Mouse (Mus musculus): ENCODE data around the gene P4hb.

The P4hb gene

DNA sequence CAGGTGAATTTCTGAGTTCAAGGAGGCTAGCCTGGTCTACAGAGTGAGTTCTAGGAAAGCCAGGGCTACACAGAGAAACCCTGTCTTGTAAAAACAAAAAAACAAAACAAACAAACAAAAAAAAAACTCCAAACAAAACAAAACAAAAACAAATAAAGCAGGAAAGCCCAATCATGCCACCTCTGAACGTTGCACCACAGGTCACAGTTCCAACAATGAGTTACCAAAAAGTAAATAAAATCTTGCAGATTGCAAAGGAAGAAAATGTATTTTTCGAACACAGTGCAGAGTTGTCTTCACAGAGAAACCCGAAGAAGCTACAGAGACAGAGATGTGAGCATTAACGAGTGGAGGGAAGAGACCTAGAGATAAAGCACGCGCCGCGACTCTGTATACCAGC lies 50.5 kb downstream of the P4hb start:
- POLR2A ChIA-PET: interaction anchor here in 1 of 4 experiments (0.9 kb wide), 1 partner anchor 41 kb away, joined by 3 read pairs; no protein-coding TSS in a partner anchor

DNA sequence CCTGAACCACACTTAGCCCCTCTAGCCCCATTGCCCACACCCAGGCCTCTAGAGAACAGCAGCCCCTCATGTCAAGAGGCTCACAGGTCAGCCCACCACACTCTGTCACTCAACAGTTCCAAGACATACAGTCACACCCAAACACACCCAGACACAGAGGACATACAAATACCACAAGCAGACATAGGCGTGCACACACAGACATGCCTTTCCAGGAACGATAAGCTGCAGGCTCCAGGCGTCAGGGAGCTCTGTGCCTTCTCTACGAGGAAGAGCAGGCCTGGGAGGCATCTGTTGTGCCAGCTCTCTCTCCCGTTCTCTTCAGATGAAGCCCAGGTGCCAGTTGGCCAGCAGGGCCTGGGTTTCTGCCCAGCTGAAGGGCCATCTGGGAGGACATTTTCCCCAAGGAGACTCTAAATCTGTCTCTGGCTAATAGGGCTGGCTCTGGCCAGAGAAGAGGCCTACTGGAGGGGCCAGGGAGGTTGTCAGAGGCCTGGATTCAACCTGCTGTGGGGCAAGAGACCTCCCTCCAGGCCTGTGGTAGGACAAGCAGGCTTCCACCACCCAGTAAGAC lies 52.0 kb downstream of the P4hb start:
- CTCF ChIA-PET: interaction anchor here in 3 of 4 experiments (0.6 to 1.0 kb wide), 5 partner anchors 11 to 256 kb away, joined by 3 to 10 read pairs (median 4); no protein-coding TSS in a partner anchor

More for the DNA sequence above, 50.5 kb downstream of the P4hb start:
- CTCF ChIA-PET: interaction anchor here in 2 of 4 experiments (0.9 to 1.6 kb wide), 2 partner anchors 33 to 277 kb away, joined by 3 read pairs; no protein-coding TSS in a partner anchor

DNA sequence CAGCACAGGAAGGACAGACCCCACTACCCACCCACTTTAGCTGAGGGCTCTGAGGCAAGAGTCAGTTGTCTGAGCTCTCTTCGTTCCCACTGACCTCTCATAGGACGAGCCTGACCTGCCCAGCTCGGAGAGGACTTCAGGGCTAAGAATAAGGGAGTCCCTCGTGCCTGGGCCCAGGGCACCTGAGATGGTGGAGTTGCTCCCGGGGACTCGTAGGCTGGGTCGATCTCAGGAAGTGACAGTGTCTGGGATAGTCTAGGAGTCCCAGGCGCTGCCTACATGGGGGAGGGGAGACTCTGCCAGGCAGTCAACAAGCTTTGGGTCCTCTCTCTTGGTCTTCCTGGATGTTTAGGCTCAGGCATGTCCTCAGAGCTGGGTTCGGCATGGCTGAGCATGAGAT lies 52.6 kb downstream of the P4hb start:
- CTCF ChIA-PET: interaction anchor here in 2 of 4 experiments (0.6 to 1.0 kb wide), 4 partner anchors 10 to 256 kb away, joined by 3 to 10 read pairs (median 4); no protein-coding TSS in a partner anchor
- POLR2A ChIA-PET: interaction anchor here in 3 of 4 experiments (0.6 to 1.7 kb wide), 10 partner anchors 8 to 62 kb away, joined by 3 to 4 read pairs (median 4); partner anchors contain the start of gene Gcgr (in 1 of the 3)

More for the DNA sequence above, 52.0 kb downstream of the P4hb start:
- POLR2A ChIA-PET: interaction anchor here in 3 of 4 experiments (0.6 to 1.7 kb wide), 10 partner anchors 9 to 61 kb away, joined by 3 to 4 read pairs (median 4); partner anchors contain the start of gene Gcgr (in 1 of the 3)

DNA sequence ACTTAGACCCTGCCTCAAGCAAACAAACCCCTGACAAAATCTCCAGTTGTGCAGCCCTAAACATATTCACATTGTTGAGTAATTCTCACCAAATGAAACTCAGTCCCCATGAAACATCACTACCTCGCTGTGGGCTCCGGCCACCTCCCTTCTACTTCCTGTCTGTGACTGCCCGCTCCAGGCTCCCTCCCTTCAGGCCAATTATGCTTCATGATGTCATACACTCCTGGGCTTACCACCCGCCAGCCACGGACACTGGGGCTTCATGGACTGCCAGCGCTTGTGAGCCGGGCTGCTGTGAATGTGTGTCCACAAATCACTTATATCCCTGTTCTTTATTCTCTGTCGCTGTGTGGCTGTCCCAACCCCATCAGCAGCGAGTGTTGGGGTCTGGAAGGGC lies 53.3 kb downstream of the P4hb start:
- POLR2A ChIA-PET: interaction anchor here in 2 of 4 experiments (1.2 to 1.7 kb wide), 2 partner anchors 60 to 63 kb away, joined by 4 read pairs; no protein-coding TSS in a partner anchor
- CTCF ChIA-PET: interaction anchor here in 1 of 4 experiments (0.6 kb wide), 1 partner anchor 592 kb away, joined by 3 read pairs; no protein-coding TSS in a partner anchor

DNA sequence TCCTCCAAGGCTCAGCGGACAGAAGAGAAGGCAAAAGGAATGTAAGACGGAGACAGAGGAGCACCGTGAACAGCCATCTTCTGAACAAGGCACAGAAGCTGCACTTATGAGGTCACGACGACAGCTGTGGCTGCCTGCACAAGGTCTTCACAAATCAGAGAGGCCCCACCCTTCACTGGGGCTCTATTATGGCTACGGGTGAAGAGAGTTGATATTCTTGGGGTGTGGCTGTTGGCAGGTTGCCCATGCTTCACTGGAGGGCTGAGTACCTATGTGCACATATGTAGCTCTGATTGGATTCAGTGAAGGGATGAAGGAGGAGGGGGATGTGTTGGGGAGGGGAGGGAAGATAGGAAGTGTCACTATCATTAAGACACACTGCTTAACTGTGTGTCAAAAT lies 54.5 kb downstream of the P4hb start:
- POLR2A ChIA-PET: interaction anchor here in 2 of 4 experiments (1.0 to 1.4 kb wide), 6 partner anchors 13 to 56 kb away, joined by 3 to 4 read pairs (median 4); partner anchors contain the start of gene P4hb (in 2 of the 2)
- CTCF ChIA-PET: interaction anchor here in 3 of 4 experiments (0.6 to 1.5 kb wide), 6 partner anchors 29 to 657 kb away, joined by 3 to 4 read pairs (median 3); no protein-coding TSS in a partner anchor

DNA sequence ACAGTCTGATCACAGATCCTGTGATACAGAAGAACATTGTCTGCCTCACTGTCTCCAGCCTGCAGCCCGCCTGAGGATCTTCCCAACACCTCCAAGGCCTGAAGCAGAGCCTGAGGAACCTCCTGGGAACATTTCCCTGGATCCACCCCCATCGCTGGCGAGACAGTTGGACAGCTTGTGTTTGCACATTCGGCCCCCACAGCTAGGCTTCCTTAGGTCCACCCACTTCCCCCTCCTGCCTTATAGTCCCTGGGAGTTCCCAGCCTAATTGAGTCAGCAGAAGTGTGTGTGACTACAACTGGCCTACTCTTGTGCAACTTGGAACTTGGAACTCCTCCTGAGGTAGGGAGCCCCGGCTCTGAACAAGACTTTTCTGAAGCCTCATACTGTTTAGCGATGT lies 55.0 kb downstream of the P4hb start:
- POLR2A ChIA-PET: interaction anchor here in 2 of 4 experiments (0.9 to 1.4 kb wide), 8 partner anchors 11 to 56 kb away, joined by 3 to 4 read pairs (median 4); partner anchors contain the start of genes P4hb (in 2 of the 2) and Slc25a10 (in 1 of the 2)
- CTCF ChIA-PET: interaction anchor here in 3 of 4 experiments (0.5 to 1.5 kb wide), 10 partner anchors 12 to 658 kb away, joined by 3 to 4 read pairs (median 3); partner anchors contain the start of gene Slc25a10 (in 1 of the 3)

DNA sequence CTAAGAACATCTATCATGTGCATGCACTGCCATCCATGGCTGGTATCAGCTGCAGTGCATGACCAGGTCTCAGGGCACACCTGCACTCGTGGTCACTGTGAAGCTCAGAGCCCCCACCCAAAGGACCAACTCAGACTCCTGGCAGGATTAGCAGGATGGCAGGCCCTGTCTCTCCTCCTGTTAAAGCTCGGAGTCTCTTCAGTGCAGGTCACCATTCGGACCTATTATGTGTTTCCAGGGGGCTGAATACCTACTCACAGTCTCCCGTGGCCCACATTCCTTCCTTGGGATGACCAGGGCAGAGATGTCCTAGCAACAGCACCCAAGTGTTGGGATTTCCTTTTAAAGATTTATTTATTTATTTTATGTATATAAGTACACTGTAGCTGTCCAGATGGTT lies 55.9 kb downstream of the P4hb start:
- CTCF ChIA-PET: interaction anchor here in 2 of 4 experiments (0.5 to 1.5 kb wide), 5 partner anchors 11 to 179 kb away, joined by 3 read pairs; partner anchors contain the start of gene Slc25a10 (in 1 of the 2)
- POLR2A ChIA-PET: interaction anchor here in 2 of 4 experiments (0.5 to 1.3 kb wide), 6 partner anchors 12 to 601 kb away, joined by 3 to 8 read pairs (median 4); partner anchors contain the start of gene Slc25a10 (in 1 of the 2)

DNA sequence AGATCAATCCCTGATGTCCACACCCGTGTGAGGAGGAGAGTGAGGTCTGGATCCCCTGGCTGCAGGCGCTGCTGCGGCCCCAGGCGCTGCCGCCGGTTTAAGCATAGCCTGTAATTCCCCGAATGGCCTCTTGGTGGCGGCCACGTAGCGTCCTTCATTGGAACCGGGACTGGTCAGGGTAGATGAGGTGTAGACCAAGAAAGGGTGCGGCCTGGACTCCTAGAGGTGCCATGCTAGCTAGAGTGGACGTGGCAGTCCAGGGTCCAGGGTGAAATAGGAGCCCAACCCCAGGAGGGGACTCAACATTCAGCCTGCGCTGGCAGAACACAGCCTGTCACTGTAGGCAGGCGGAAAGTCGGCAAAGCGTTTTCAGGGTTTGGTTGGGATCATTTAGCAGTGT lies 57.4 kb downstream of the P4hb start:
- ChIA-PET CTCF (interaction anchor here in 3 of 4 experiments (0.6 to 1.7 kb wide), 9 partner anchors 13 to 526 kb away, joined by 3 to 8 read pairs (median 4); no protein-coding TSS in a partner anchor), POLR2A (interaction anchor here in 3 of 4 experiments (0.6 to 4.9 kb wide), 15 partner anchors 15 to 101 kb away, joined by 3 to 16 read pairs (median 4); partner anchors contain the start of genes Arl16 (in 1 of the 3), Mrpl12 (in 1 of the 3), Ppp1r27 (in 1 of the 3) and Slc25a10 (in 1 of the 3))

DNA sequence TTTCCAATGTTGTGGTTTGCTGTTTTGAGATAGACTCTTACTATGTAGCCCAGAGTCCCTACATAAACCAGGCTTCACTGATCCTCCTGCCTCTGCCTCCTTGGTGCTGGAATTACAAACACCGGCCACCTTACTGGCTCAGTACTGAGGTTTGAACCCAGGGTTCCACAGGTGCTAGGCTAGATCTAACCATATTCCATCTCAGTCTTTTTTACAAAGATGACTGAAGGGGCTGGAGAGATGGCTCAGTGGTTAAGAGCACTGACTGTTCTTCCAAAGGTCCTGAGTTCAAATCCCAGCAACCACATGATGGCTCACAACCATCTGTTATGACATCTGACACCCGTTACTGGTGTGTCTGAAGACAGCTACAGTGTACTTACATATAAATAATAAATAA lies 58.8 kb downstream of the P4hb start:
- ChIA-PET POLR2A (interaction anchor here in 1 of 4 experiments (1.4 to 4.9 kb wide), 5 partner anchors 23 to 60 kb away, joined by 3 to 16 read pairs (median 4); partner anchors contain the start of genes Arl16, Mrpl12 and Slc25a10), CTCF (interaction anchor here in 1 of 4 experiments (1.7 kb wide), 1 partner anchor 206 kb away, joined by 4 read pairs; no protein-coding TSS in a partner anchor)

DNA sequence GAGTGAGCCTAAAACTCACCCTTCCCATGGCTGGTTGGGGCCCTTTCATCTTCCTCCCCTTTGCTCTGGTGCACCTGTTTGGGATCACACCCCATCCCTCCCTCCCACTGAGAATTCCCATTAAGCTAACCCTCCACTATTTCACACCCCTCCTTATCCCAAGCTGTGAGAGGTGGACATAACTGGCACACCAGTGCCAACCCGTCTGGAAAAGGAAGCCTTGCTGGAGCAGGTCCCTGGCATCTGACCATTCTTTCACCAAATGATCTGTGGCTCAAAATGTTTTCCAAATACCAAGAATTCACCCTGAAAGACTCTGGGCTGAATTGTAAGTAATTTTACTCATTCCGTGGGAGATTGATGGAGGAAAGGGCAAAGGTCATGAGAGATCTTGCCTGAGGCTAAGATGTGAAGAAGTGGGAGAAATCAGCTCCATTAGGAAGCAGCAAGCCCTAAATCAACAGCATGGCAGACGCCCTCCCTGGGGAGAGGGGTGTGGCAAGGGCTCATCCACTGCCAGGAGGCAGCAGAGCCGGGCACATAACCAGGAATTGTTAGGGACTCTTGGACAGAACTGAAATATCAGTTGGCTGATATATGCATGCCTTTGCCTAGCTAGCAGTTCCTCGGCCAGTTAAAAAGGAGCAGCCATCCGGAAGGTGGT lies 60.1 kb downstream of the P4hb start:
- CTCF ChIA-PET: interaction anchor here in 3 of 4 experiments (0.6 to 1.5 kb wide), 6 partner anchors 17 to 679 kb away, joined by 3 to 5 read pairs (median 4); partner anchors contain the start of gene Ppp1r27 (in 1 of the 3)
- POLR2A ChIA-PET: interaction anchor here (0.6 to 4.9 kb wide), 9 partner anchors 8 to 112 kb away, joined by 3 to 18 read pairs (median 4); partner anchors contain the start of genes Mrpl12 (in 1 of the 4), P4hb (in 1 of the 4) and Sirt7 (in 1 of the 4)

DNA sequence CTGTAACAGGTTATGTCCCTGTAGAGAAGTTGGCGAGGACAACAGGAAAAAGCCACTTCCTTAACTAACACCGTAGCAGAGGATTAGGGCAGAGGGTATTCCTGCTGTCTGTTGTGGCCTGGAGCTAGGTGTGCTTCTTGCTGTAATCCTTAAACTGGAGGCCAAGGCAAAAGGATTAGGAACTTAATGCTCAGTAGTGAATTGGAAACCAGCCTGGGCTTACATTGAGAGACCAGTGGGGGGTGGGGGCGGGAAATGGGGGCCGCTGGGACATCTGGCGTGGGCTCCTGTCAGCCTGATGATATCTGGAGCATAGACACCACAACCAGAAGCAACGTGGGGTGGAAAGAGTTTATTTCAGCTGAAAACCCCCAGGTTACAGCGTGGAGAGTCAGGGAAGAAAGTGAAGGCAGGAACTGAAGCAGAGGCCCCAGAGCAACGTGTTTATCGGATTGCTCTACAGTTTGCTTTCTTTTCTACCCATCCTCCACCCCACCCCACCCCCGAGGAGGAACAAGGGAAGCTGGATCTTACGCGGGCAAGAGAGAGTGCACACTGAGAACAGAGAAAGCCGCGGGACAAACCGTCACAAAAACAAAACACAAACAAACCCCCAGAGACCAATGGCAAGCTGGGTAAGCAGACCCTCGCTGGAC lies 62.5 kb downstream of the P4hb start:
- POLR2A ChIA-PET: interaction anchor here (0.6 to 13.3 kb wide), 35 partner anchors 10 to 304 kb away, joined by 3 to 152 read pairs (median 4); partner anchors contain the start of genes P4hb (in 3 of the 4), Slc25a10 (in 3 of the 4), Ccdc137 (in 2 of the 4) and Oxld1 (in 2 of the 4)
- CTCF ChIA-PET: interaction anchor here (0.6 to 1.7 kb wide), 10 partner anchors 10 to 266 kb away, joined by 3 to 11 read pairs (median 4); no protein-coding TSS in a partner anchor

All from embryonic stem cell, embryonic (primary cell).